Mouse (Mus musculus): ENCODE results near the gene Naa20. TPM values are rescaled to one million over a fixed set of nuclear protein-coding genes. Genes with fewer than 3 reads are reported as not detected.
"Not testable (repeated sequence)": the region's sequence is repeated elsewhere in the genome, so short reads cannot be mapped to it uniquely, and the experiment has no call there.

Naa20 gene
- total RNA-seq, 4 experiments from 2014 or later = 42.6 to 53.3 (median 52.5) TPM

- DNase-seq = no peak
These were observed 16.8 kb upstream of the Naa20 start for GRCm38 (mm10) chr2:145884913-145885785.

- DNase-seq = peak; percentile 52
These were observed 13.7 kb upstream of the Naa20 start for GRCm38 (mm10) chr2:145887937-145888765.

GRCm38 (mm10) chr2:145888766-145889480, 13.0 kb upstream of the Naa20 start:
- DNase-seq = no peak

- DNase-seq = no peak
These were observed 11.3 kb upstream of the Naa20 start for GRCm38 (mm10) chr2:145890571-145890970.

GRCm38 (mm10) chr2:145893756-145894155, 8.1 kb upstream of the Naa20 start:
- no peak for DNase-seq

- DNase-seq = no peak
These were observed 3.8 kb upstream of the Naa20 start for GRCm38 (mm10) chr2:145898106-145898505.

- DNase-seq = not testable (repeated sequence)
These were observed 1.6 kb upstream of the Naa20 start for GRCm38 (mm10) chr2:145900318-145900717.

- peak; percentile 87 for DNase-seq
These were observed 1.4 kb downstream of the Naa20 start for GRCm38 (mm10) chr2:145903061-145903901.

- no peak for DNase-seq
These were observed 2.2 kb downstream of the Naa20 start for GRCm38 (mm10) chr2:145903983-145904616.

- no peak for DNase-seq
These were observed 3.3 kb downstream of the Naa20 start for GRCm38 (mm10) chr2:145905156-145905555.

- not testable (repeated sequence) for DNase-seq
These were observed 4.0 kb downstream of the Naa20 start for GRCm38 (mm10) chr2:145905884-145906283.

GRCm38 (mm10) chr2:145920941-145921650, 19.2 kb downstream of the Naa20 start:
- no peak for DNase-seq

GRCm38 (mm10) chr2:145934339-145935231, 32.7 kb downstream of the Naa20 start, which contains the start of the genes Cfap61 and Crnkl1:
Gene Cfap61 (plus strand): TSS chr2:145934784.
Gene Crnkl1 (minus strand): TSS chr2:145935014.
- peak; percentile 92 for DNase-seq

- DNase-seq = peak; percentile 53
These were observed 35.1 kb downstream of the Naa20 start for GRCm38 (mm10) chr2:145936975-145937374.

GRCm38 (mm10) chr2:145941403-145941802, 39.5 kb downstream of the Naa20 start:
- no peak for DNase-seq

- no peak for DNase-seq
These were observed 42.4 kb downstream of the Naa20 start for GRCm38 (mm10) chr2:145944286-145944685.

GRCm38 (mm10) chr2:145948402-145948954, 46.6 kb downstream of the Naa20 start:
- DNase-seq = no peak

GRCm38 (mm10) chr2:145949475-145950068, 47.7 kb downstream of the Naa20 start:
- DNase-seq = no peak

All from adrenal gland, adult 8-10 months (tissue).